Mouse (Mus musculus): Measurements from ENCODE around the gene Gp1bb. TPM values are rescaled to one million over a fixed set of nuclear protein-coding genes. Genes with fewer than 3 reads are reported as not detected.

The Gp1bb gene
- polyA plus RNA-seq, 1 experiment = 6.4 TPM

DNA sequence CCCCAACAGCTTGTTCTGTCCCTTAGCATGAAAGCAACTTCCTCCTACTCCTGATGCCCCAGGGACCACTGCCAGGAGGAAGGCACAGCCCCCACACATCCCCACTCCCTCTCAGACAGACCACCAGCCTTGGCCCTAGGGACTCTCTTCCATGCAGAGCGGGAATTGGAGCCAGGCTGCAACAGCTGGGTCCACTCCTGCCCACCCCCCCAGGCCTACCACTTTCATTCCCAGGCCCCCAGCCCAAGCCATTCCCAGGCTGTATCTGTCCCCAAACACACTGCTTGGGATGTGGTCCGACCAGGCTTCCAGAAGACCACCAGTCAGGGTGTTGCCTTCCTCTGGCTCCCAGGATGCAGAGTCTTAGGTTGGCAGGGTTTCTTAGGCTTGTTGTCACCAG is 13.1 kb downstream of the Gp1bb start:
- no peak for TF ChIP-seq CEBPB (IDR thresholded peaks at IDR 0.05; ENCODE audit: low read depth)
- no peak for TF ChIP-seq MYOD1 (IDR thresholded peaks at IDR 0.05; ENCODE audit: control insufficient read depth, insufficient read length, low read depth)
- TF ChIP-seq USF1 (IDR thresholded peaks at IDR 0.05; ENCODE audit: low read depth) = no peak
- TF ChIP-seq MAX (IDR thresholded peaks at IDR 0.05) = no peak
- TF ChIP-seq MYOG (IDR thresholded peaks at IDR 0.05; ENCODE audit: control insufficient read depth, extremely low read depth, insufficient read length) = no peak
- Histone ChIP-seq H3K36me3 (ENCODE audit: control insufficient read depth, insufficient read depth) (no peaks in the 10 kb centered on the region), H3K4me3 (ENCODE audit: insufficient read depth, poor library complexity, severe bottlenecking) (no peak overlapping the region), H3K79me3 (ENCODE audit: low read depth) (no peaks in the 10 kb centered on the region), H3K79me2 (ENCODE audit: control insufficient read depth, insufficient read depth) (no peaks in the 10 kb centered on the region), H3K27me3 (ENCODE audit: control insufficient read depth, insufficient read depth, insufficient read length) (no peaks in the 10 kb centered on the region), H3ac (ENCODE audit: control insufficient read depth, insufficient read length, low read depth) (no peak overlapping the region)

DNA sequence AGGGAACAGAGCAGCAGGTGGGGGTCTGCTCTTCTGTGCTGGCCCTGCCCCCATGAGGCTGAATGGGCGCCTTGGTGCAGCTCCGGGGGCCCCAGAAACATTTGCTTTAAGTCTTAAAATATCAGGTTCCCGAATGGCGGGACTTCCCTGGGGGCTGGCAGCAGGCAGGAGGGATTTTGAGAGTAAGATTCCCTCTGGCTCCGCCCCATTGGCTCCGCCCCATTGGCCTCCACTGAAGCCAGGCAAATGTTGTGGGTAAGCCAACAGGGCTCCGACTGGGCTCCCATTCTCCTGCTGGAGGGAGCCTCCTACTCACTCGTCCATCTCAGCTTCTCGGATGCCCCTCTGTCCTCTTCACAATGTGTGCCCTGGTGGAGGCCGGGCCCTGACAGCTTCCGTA is 14.0 kb downstream of the Gp1bb start:
- H3K36me3 ChIP-seq (ENCODE audit: control insufficient read depth, insufficient read depth) = no peaks in the 10 kb centered on the region
- H3ac ChIP-seq (ENCODE audit: control insufficient read depth, insufficient read length, low read depth) = no peak overlapping the region
- no peak overlapping the region for H3K4me3 ChIP-seq (ENCODE audit: insufficient read depth, poor library complexity, severe bottlenecking)
- H3K79me2 ChIP-seq (ENCODE audit: control insufficient read depth, insufficient read depth) = no peaks in the 10 kb centered on the region
- no peak for TF ChIP-seq MAX (IDR thresholded peaks at IDR 0.05)
- no peak for TF ChIP-seq CEBPB (IDR thresholded peaks at IDR 0.05; ENCODE audit: low read depth)
- no peak for TF ChIP-seq MYOG (IDR thresholded peaks at IDR 0.05; ENCODE audit: control insufficient read depth, extremely low read depth, insufficient read length)
- TF ChIP-seq CTCF (IDR thresholded peaks at IDR 0.05; ENCODE audit: control insufficient read depth, insufficient read depth, insufficient read length) = no peak
- TF ChIP-seq FOSL1 (IDR thresholded peaks at IDR 0.05; ENCODE audit: insufficient read depth, low read length, poor library complexity, severe bottlenecking) = no peak
- no peaks in the 10 kb centered on the region for H3K79me3 ChIP-seq (ENCODE audit: low read depth)
- H3K27me3 ChIP-seq (ENCODE audit: control insufficient read depth, insufficient read depth, insufficient read length) = no peaks in the 10 kb centered on the region

DNA sequence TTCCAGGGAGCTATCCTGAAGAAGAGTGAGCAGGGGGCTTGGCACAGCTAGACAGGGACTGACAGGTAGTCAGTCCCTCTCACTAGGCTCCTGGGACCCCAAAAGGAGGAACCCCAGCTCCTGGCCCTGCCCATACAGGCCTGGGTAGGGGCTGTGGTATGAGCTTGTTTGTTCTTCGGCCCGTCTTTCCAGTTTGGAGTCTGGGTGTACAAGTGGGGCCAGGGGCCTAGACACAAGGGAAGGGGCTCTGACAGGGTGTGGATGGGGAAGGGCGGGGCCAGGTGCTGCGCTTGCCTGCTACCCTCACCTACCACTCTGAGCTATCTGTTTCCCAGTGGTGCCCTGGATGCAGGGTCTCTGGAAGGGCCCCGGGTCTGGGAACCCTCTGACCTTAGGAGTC is 16.5 kb downstream of the Gp1bb start:
- H3K79me2 ChIP-seq (ENCODE audit: control insufficient read depth, insufficient read depth) = no peaks in the 10 kb centered on the region
- H3K79me3 ChIP-seq (ENCODE audit: low read depth) = no peaks in the 10 kb centered on the region
- no peak overlapping the region for H3K4me3 ChIP-seq (ENCODE audit: insufficient read depth, poor library complexity, severe bottlenecking)
- TF ChIP-seq MYOD1 (IDR thresholded peaks at IDR 0.05; ENCODE audit: control insufficient read depth, insufficient read length, low read depth) (no peak), CEBPB (IDR thresholded peaks at IDR 0.05; ENCODE audit: low read depth) (no peak), FOSL1 (IDR thresholded peaks at IDR 0.05; ENCODE audit: insufficient read depth, low read length, poor library complexity, severe bottlenecking) (no peak)
- H3ac ChIP-seq (ENCODE audit: control insufficient read depth, insufficient read length, low read depth) = no peak overlapping the region
- no peaks in the 10 kb centered on the region for H3K27me3 ChIP-seq (ENCODE audit: control insufficient read depth, insufficient read depth, insufficient read length)
- H3K36me3 ChIP-seq (ENCODE audit: control insufficient read depth, insufficient read depth) = no peaks in the 10 kb centered on the region

DNA sequence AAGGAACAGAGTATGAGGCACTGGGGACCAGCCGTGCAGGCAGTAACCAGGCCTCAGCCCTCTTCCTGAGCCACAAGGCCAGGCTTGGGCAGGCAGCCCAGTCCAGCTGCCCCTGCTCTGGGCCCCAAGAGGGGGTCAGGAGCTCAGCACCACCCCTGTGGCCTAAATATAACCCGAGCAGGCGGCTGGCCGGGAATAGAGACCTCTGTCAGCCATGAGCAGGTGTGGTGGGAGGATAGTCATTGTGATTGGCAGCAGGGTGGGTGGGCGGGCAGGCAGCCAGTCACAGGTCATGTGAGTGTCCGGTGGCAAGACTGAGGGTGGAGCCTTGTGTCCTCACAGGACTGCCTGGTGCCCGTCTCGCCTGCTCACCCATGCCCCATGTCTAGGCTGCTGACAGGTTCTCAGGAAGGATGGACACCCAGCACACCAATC is 17.9 kb downstream of the Gp1bb start:
- TF ChIP-seq FOSL1 (IDR thresholded peaks at IDR 0.05; ENCODE audit: insufficient read depth, low read length, poor library complexity, severe bottlenecking) = no peak
- H3K4me3 ChIP-seq (ENCODE audit: insufficient read depth, poor library complexity, severe bottlenecking) = no peak overlapping the region
- no peaks in the 10 kb centered on the region for H3K36me3 ChIP-seq (ENCODE audit: control insufficient read depth, insufficient read depth)
- H3K79me3 ChIP-seq (ENCODE audit: low read depth) = no peaks in the 10 kb centered on the region
- no peaks in the 10 kb centered on the region for H3K27me3 ChIP-seq (ENCODE audit: control insufficient read depth, insufficient read depth, insufficient read length)
- H3K79me2 ChIP-seq (ENCODE audit: control insufficient read depth, insufficient read depth) = no peaks in the 10 kb centered on the region
- H3ac ChIP-seq (ENCODE audit: control insufficient read depth, insufficient read length, low read depth) = no peak overlapping the region

DNA sequence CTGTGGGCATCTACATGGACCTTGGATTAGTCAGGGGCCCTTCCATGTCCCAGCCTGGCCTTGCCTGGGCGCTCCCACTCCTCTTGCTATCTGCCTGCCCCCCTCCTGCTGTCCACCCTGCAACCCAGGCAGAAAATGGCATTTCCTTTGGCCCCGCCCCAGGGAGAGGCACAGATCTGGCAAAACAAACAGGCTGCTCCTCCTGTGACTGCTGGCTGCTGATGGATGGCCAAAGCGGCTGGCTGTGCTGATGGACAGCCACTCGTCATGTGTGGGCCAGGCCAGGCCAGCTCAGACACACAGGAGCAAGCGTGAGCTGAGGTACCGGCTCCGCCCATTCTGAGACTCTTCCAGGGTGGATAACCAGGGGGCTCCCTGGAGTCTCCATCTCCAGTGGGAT is 20.8 kb downstream of the Gp1bb start:
- H3K27me3 ChIP-seq (ENCODE audit: control insufficient read depth, insufficient read depth, insufficient read length) = no peaks in the 10 kb centered on the region
- TF ChIP-seq MYOD1 (IDR thresholded peaks at IDR 0.05; ENCODE audit: control insufficient read depth, insufficient read length, low read depth) = no peak
- TF ChIP-seq MAX (IDR thresholded peaks at IDR 0.05) = no peak
- no peak for TF ChIP-seq CEBPB (IDR thresholded peaks at IDR 0.05; ENCODE audit: low read depth)
- TF ChIP-seq FOSL1 (IDR thresholded peaks at IDR 0.05; ENCODE audit: insufficient read depth, low read length, poor library complexity, severe bottlenecking) = no peak
- no peak for TF ChIP-seq USF1 (IDR thresholded peaks at IDR 0.05; ENCODE audit: low read depth)
- TF ChIP-seq MYOG (IDR thresholded peaks at IDR 0.05; ENCODE audit: control insufficient read depth, extremely low read depth, insufficient read length) = no peak
- TF ChIP-seq CTCF (IDR thresholded peaks at IDR 0.05; ENCODE audit: control insufficient read depth, insufficient read depth, insufficient read length) = no peak
- no peaks in the 10 kb centered on the region for H3K79me3 ChIP-seq (ENCODE audit: low read depth)
- H3K36me3 ChIP-seq (ENCODE audit: control insufficient read depth, insufficient read depth) = no peaks in the 10 kb centered on the region
- H3ac ChIP-seq (ENCODE audit: control insufficient read depth, insufficient read length, low read depth) = no peak overlapping the region
- no peak overlapping the region for H3K4me3 ChIP-seq (ENCODE audit: insufficient read depth, poor library complexity, severe bottlenecking)
- no peaks in the 10 kb centered on the region for H3K79me2 ChIP-seq (ENCODE audit: control insufficient read depth, insufficient read depth)

DNA sequence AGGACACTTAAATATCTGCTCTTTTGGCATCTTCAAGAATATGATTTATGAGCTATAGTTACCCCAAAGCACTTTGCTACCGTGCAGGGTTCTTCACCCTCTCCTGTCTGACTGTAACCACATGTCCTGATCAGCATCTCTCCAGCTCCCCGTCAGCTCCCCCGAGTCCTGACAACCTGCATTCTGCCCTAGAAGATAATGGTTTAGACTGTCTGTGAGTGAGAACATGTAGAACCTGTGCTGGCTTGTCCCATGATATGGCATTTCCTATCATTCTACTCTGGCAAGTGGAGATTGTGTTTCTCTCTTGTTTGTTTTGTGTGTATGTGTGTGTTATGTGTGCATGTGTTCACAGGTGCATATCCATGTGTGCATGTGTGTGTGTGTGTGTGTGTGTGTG is 24.2 kb downstream of the Gp1bb start:
- H3K27me3 ChIP-seq (ENCODE audit: control insufficient read depth, insufficient read depth, insufficient read length) = no peaks in the 10 kb centered on the region
- H3K79me3 ChIP-seq (ENCODE audit: low read depth) = no peaks in the 10 kb centered on the region
- no peak overlapping the region for H3ac ChIP-seq (ENCODE audit: control insufficient read depth, insufficient read length, low read depth)
- no peak overlapping the region for H3K4me3 ChIP-seq (ENCODE audit: insufficient read depth, poor library complexity, severe bottlenecking)
- no peaks in the 10 kb centered on the region for H3K79me2 ChIP-seq (ENCODE audit: control insufficient read depth, insufficient read depth)
- TF ChIP-seq MAX (IDR thresholded peaks at IDR 0.05) = no peak
- no peaks in the 10 kb centered on the region for H3K36me3 ChIP-seq (ENCODE audit: control insufficient read depth, insufficient read depth)

DNA sequence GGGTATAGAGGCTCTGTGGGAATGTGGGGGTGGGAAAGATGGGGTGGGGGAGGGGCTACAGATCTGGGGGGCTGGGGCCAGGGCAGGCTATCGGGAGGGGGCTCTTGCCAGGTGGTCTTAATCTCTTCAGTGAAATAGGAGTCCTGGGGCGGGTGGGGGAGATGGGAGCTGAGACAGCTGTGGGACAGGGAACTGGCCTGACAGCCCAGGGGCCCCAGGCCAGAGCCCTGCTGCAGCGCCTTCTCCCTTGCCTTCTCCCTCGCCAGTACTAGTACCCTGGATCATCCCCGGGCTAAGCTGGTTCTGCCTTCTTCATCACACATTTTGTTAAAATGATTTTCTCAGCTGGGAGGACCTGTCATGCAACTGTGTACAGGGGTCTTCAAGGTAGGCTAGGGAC is 25.9 kb downstream of the Gp1bb start:
- TF ChIP-seq FOSL1 (IDR thresholded peaks at IDR 0.05; ENCODE audit: insufficient read depth, low read length, poor library complexity, severe bottlenecking) (no peak), CTCF (IDR thresholded peaks at IDR 0.05; ENCODE audit: control insufficient read depth, insufficient read depth, insufficient read length) (no peak), CEBPB (IDR thresholded peaks at IDR 0.05; ENCODE audit: low read depth) (no peak), MAX (IDR thresholded peaks at IDR 0.05) (no peak), MYOD1 (IDR thresholded peaks at IDR 0.05; ENCODE audit: control insufficient read depth, insufficient read length, low read depth) (no peak), USF1 (IDR thresholded peaks at IDR 0.05; ENCODE audit: low read depth) (no peak), MYOG (IDR thresholded peaks at IDR 0.05; ENCODE audit: control insufficient read depth, extremely low read depth, insufficient read length) (no peak)
- no peak overlapping the region for H3K4me3 ChIP-seq (ENCODE audit: insufficient read depth, poor library complexity, severe bottlenecking)
- no peaks in the 10 kb centered on the region for H3K36me3 ChIP-seq (ENCODE audit: control insufficient read depth, insufficient read depth)
- no peaks in the 10 kb centered on the region for H3K79me2 ChIP-seq (ENCODE audit: control insufficient read depth, insufficient read depth)
- no peaks in the 10 kb centered on the region for H3K27me3 ChIP-seq (ENCODE audit: control insufficient read depth, insufficient read depth, insufficient read length)
- no peak overlapping the region for H3ac ChIP-seq (ENCODE audit: control insufficient read depth, insufficient read length, low read depth)
- H3K79me3 ChIP-seq (ENCODE audit: low read depth) = no peaks in the 10 kb centered on the region

All from C2C12 (cell line).